Mouse (Mus musculus) cortical plate, adult 2 months (tissue): Measurements from ENCODE around the gene Txlng.

ENCODE experiments used
- CTCF ChIP-seq: fragments of 200-500 bp; IDR thresholded peaks from 2 replicates; pipeline ENCODE4 v1.5.1; 2011; ENCODE audit warnings: mild to moderate bottlenecking, control low read depth, low read length; ENCODE audit not compliant: insufficient read depth; ENCODE audit errors: extremely low read depth
- POLR2A ChIP-seq: fragments of 200-500 bp; IDR thresholded peaks from 2 replicates; pipeline ENCODE4 v1.6.1; 2011; ENCODE audit warnings: mild to moderate bottlenecking, low read length, control low read depth; ENCODE audit not compliant: insufficient read depth; ENCODE audit errors: extremely low read depth

DNA sequence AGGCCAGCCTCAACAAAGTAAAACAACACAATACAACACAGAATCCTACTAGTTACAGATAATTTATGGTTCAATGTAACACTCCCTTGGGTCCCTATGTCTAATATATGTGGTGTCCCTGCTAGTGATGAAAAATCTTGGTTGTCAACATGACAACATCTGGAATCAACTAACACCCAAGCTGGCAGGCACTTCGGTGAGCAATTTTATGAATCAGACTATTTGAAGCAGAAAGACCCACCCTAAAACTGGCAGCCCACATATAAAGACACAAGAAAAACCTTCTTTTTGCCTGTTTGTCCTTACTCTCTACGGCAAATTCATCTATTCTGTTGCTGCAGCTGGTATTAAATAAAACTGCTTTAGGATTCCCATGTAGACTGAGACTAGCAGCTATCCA is 44.5 kb upstream of the Txlng start:
- TF ChIP-seq CTCF (no peak), POLR2A (no peak)
